Mouse (Mus musculus) inflammation-experienced regulatory T-cells, adult 6 months (primary cell): ENCODE results near the gene Prkd2. TPM values are rescaled to one million over a fixed set of nuclear protein-coding genes. Genes with fewer than 3 reads are reported as not detected.

Experiments
- ATAC-seq: one replicate; pipeline ENCODE4 v1.8.0; 2017
- polyA plus RNA-seq, 3 experiments: library from polyadenylated mRNA; unstranded; fragments of 100-300 nt; shearing (Covaris generic); gene quantifications; one replicate each; pipeline ENCODE4 v1.2.1; 2017

Gene Prkd2
- polyA plus RNA-seq = 10 to 100 TPM; 38.3 to 51.4 (median 47.1) TPM

DNA sequence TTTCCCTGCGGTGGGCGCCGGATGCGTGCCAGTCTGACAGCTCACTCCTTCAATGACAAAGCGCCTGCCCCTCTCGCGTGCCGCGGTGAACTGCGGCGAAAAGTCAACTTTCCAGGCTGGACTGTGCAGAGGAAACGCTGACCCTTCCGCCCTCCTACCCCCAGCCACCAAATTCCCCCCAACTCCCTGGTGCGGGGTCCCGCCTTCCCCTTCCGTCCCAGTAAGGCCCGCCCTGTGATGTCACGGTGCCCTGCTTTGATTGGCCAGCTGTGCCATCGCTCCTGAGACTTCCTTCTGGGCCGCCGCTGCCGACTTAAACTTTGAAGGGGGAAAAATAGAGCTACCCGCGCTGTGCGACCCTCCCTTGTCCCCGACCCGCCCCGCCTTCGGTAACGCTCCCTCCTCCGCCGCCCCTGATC lies at the start of gene Prkd2:
Gene Prkd2 (plus strand): TSS at position 258 of the 419 bp plus-strand sequence.
- ATAC-seq = peak; percentile 45

- no peak for ATAC-seq
These were observed 49.5 kb upstream of the Prkd2 start for GRCm38 (mm10) chr7:16793010-16793725.

- ATAC-seq = no peak
These were observed 47.8 kb upstream of the Prkd2 start for GRCm38 (mm10) chr7:16794886-16795285.

- ATAC-seq = no peak
These were observed 38.2 kb upstream of the Prkd2 start for GRCm38 (mm10) chr7:16804409-16805028.

- no peak for ATAC-seq
These were observed 34.8 kb upstream of the Prkd2 start for GRCm38 (mm10) chr7:16807936-16808335.

DNA sequence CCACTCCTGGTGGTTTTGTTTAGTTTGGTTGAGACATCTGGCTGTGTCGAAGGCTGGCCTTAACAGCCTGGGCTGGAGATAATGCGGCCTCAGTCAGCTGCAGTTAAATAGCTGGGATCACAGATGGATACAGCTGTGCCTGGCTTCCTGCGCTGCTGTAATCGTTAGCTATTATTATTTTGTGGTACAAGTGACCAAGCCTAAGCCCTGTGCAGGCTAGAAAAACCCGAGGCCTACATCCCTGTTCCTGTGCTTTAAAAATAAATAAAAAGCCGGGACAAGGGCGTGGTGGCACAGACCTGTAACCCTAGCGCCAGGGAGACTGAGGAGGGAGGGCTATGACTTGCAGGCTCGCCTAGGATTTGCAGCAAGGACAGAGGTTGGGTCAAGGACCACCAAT lies 34.1 kb upstream of the Prkd2 start:
- ATAC-seq = no peak

DNA sequence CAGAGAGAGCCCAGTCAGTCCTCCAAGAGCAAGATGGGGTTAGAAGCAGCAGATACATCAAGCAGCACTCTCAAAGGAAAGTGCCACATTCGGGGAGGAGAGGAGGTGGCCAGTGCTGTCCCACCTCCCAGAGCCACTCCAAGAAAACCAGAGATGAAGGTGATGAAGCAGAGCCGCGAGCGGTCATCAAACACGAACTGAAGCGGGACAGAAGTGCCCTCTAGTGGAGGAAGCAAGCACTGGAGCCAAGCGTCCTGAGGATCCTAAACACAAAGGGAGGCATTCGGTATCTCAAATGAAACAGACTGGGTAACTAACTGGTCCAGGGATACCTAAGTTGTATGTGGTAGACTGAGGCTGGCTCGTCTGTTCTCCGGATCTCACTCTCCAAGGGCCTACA lies 33.0 kb upstream of the Prkd2 start:
- no peak for ATAC-seq

DNA sequence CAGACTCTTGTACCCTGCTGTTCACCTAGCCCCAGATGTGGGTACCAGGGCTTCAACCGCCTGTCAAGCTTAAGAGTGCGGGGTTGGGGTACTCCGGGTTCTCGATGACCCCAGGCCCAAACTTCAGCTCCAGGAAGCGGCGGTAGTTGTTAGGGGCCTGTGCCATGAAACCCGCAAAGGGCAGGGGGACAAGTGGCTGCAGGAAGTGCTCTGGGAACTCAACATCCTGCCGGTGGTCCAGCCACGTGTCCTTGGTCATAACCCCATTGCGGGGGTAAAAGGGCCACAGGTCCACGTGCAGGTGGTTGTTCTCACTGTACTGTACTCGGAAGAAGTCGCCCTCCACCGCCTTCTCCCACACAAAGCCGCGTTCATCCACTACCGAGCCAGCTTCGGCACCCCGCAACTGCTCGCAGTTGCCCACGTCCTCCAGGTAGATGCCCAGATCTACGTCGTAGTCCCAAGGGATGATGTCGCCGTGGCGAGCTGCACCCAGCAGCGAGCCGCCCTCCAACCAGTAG lies 32.2 kb upstream of the Prkd2 start:
- no peak for ATAC-seq

DNA sequence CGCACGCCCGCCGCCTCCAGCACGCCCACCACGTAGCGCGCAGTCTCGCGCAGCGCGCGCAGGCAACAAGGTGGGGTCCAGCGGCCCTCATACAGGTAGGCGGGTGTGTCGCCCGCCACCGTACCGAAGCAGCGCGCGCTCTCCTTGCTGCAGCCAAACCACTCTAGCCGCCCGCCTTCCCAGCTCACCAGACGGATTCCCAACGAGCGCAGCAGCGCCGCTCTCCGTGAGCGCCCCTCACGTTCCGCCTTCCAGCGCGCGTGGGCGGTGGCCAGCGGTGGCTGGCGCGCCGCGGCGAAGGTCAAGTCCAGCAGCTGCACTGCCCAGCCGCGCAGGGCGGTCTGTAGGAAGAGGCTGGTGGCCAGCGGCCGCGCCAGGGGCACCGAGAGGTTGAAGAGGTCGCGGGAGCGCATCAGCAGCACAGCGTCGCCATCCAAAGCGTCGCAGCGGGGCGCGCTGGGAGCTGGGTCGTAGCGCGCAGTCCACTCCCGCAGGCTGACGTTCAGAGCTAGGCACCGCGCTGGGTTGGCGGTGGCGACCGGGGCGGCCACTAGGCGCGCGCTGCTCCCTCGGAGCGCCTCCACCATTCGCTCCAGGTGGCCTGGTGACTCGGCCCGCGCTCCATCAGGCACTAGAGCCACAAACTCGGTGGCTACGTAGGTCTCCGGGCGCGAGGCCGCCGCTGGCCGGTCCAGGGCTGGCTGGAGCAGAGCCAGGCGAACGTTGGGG lies 31.6 kb upstream of the Prkd2 start:
- ATAC-seq = no peak

- no peak for ATAC-seq
These were observed 31.0 kb upstream of the Prkd2 start for GRCm38 (mm10) chr7:16811649-16812070.

DNA sequence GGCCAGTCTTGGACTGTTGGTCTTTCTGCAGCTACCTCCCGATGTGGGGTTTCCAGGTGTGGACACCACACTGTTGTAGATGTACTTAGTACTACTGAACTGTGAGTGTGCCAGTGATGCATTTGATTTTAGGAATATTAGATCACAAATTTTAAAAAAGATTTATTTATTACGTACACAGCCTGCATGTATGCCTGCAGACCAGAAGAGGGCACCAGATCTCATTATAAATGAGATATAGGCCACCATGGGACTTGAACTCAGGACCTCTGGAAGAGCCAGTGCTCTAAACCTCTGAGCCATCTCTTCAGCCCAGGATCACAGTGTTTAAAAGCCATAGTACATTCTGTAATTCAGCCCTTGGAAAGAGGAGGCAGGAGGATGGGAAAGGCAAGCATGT lies 30.2 kb upstream of the Prkd2 start:
- ATAC-seq = no peak

DNA sequence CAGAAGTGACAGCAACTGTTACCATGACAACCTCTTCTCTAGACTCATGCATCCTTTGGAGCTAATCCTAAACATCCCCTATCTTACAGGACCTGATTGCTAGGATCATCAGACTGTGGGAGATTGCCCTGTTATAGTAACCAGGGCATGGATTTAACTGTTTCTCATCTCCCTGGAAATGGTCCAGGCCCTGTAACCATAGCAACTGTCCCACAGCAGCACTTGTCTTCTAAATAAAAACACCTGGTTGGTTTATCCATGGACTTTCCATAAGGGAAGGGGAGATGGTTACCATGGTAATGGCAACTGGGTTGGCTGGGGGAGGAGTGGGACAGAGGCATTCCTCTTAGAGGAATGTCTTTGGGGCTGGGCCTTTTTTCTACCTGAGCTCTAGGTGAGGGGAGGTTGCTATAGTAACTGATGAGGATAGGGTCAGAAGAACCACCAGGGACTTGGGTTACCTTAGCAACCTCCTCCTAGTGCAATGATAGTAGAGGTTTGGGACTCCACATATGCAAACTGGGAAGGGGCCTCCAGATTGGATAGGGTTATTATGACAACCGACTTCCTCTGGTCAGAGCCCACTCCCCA lies 27.3 kb upstream of the Prkd2 start, which contains the start of gene Strn4:
Gene Strn4 (plus strand): TSS at position 539 of the 591 bp plus-strand sequence.
- ATAC-seq = no peak

GRCm38 (mm10) chr7:16816078-16816474 lies 26.6 kb upstream of the Prkd2 start:
- peak; percentile 80 for ATAC-seq

DNA sequence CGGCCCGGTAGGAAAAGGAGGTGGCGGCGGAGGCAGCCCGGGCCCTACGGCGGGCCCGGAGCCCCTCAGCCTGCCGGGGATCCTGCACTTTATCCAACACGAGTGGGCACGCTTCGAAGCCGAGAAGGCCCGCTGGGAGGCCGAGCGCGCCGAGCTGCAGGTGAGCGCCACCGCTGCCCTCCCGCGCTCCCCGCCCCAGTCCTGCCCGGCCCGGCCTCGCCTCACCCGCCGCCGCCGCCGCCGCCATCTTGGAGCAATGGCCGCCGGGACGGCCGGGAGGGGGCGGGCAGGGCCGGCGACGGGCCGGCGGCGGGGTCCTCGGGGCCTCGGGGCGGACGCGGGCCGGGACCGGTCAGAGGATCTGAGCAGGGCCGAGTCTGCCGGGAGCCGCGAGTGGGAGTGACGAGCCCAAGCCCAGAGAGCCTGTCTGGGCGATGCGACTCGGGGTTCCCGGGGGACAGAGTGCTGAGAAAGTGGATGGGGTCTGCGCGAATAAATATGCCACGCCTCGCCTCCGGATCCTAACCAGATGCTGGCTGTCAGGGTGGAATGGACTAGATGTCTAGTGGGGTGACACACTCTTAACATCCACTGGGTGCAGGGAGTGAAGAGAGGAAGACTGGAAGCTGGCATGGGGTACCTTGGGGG lies 26.1 kb upstream of the Prkd2 start, which contains the start of gene Fkrp:
Gene Fkrp (minus strand): TSS at position 258 of the 648 bp plus-strand sequence.
- peak; percentile 30 for ATAC-seq

GRCm38 (mm10) chr7:16817693-16818092 lies 25.0 kb upstream of the Prkd2 start:
- ATAC-seq = no peak

DNA sequence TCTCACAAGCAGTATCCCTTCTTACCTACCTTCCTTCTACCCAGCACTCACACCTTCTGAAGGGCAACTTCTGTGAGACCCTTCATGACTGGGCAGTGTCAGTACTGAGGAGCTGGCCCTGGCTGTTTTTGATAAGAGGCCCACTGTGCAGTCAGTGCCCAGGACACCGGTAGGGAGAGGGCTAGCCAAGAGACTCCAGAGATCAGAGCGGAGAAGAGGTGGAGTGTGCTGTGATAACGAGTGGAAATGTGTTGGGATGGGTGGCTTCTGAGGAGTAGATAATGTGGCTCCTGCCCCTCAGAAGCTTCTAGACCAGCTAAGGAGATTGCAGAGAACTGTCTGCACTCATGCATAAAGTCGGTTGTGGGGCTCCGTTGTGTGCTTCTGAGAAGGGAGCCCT lies 22.9 kb upstream of the Prkd2 start:
- no peak for ATAC-seq

- ATAC-seq = no peak
These were observed 22.4 kb upstream of the Prkd2 start for GRCm38 (mm10) chr7:16820271-16820763.

- ATAC-seq = no peak
These were observed 21.6 kb upstream of the Prkd2 start for GRCm38 (mm10) chr7:16821091-16821490.

DNA sequence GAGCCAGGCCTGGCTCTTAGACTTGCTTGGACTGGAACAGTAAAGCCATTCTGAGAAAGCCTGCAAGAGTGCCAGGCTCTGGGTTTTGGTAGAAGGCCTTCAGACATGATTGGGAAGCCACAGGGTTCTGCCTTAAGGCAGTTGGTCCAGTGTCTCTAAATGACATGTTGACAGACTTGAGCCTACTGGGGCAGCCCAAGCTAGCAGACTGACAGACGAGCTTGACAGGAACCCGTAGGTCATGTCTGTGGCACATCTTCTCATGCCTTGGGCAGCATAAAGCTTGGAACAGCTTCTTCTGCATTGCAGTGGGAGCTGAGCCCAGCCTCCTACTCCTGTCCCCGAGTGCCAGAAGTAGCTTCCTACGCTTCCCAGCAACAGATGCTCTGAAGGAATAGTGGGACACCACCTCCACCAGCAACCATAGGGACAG lies 21.0 kb upstream of the Prkd2 start:
- no peak for ATAC-seq

DNA sequence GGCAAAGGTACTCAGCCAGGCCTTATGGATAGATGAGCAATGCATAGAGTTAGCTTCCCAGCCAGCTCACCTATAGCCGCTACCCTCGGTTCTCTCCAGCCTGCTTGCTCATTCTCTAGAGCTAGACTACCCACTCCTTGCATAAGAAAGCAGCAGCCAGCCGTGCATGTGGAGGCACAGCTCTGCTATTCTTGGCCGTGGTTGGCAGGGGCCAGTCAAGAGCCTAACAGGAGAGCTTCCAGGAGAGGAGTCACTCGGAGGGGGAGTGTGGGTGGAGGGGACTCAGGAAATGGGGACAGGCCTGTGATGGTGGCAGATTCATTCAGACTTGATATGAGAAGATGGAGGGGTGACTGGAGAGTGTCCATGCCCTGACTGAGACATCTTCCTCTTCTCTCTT lies 19.0 kb upstream of the Prkd2 start:
- ATAC-seq = no peak

GRCm38 (mm10) chr7:16825785-16826184 lies 16.9 kb upstream of the Prkd2 start:
- ATAC-seq = peak; percentile 95

GRCm38 (mm10) chr7:16826571-16826970 lies 16.1 kb upstream of the Prkd2 start:
- no peak for ATAC-seq
